Mouse (Mus musculus): ENCODE results near the gene Gm853. TPM values are rescaled to one million over a fixed set of nuclear protein-coding genes. Genes with fewer than 3 reads are reported as not detected.
"Not testable (repeated sequence)": the region's sequence is repeated elsewhere in the genome, so short reads cannot be mapped to it uniquely, and the experiment has no call there.

Gm853 gene
- polyA plus RNA-seq, 1 experiment from 2014 or later: 2.6 TPM

- Histone ChIP-seq H3K27ac (ENCODE audit: low read length) (no peak overlapping the region), H3K9me3 (ENCODE audit: low read length) (no peaks in the 10 kb centered on the region), H3K4me1 (ENCODE audit: insufficient read depth, low read length) (no peaks in the 10 kb centered on the region), H3K4me2 (replicated peaks; ENCODE audit: low read depth, low read length) (no peak overlapping the region), H3K27me3 (ENCODE audit: insufficient read depth, low read length) (0 out of 2 replicates have a peak, but pooled peaks cover 3% of the 10 kb centered on the region), H3K9ac (replicated peaks; ENCODE audit: low read length) (no peak overlapping the region), H3K36me3 (ENCODE audit: insufficient read depth, low read length) (0 out of 2 replicates have a peak, but pooled peaks cover 4% of the 10 kb centered on the region), H3K4me3 (ENCODE audit: low read length) (no peak overlapping the region)
- WGBS: 70% methylated on average over 8 of the region's 8 CpGs
- ATAC-seq (ENCODE audit: low FRiP score, low TSS enrichment): no peak
These were observed 30.4 kb upstream of the Gm853 start for GRCm38 (mm10) chr4:130252441-130253157.

- no peak overlapping the region for H3K4me2 ChIP-seq (replicated peaks; ENCODE audit: low read depth, low read length)
- H3K36me3 ChIP-seq (ENCODE audit: insufficient read depth, low read length): 0 out of 2 replicates have a peak, but pooled peaks cover 4% of the 10 kb centered on the region
- no peaks in the 10 kb centered on the region for H3K9me3 ChIP-seq (ENCODE audit: low read length)
- no peak overlapping the region for H3K4me3 ChIP-seq (ENCODE audit: low read length)
- H3K4me1 ChIP-seq (ENCODE audit: insufficient read depth, low read length): no peaks in the 10 kb centered on the region
- no peak overlapping the region for H3K9ac ChIP-seq (replicated peaks; ENCODE audit: low read length)
- 50% methylated on average over 3 of the region's 3 CpGs for WGBS
- no peak overlapping the region for H3K27ac ChIP-seq (ENCODE audit: low read length)
- no peak for ATAC-seq (ENCODE audit: low FRiP score, low TSS enrichment)
- H3K27me3 ChIP-seq (ENCODE audit: insufficient read depth, low read length): peaks cover 4% of the 10 kb centered on the region; the same call in 1 of the 2 replicates
These were observed 29.6 kb upstream of the Gm853 start for GRCm38 (mm10) chr4:130251763-130252162.

- Histone ChIP-seq H3K36me3 (ENCODE audit: insufficient read depth, low read length) (0 out of 2 replicates have a peak, but pooled peaks cover 4% of the 10 kb centered on the region), H3K4me3 (ENCODE audit: low read length) (no peak overlapping the region), H3K4me2 (replicated peaks; ENCODE audit: low read depth, low read length) (no peak overlapping the region), H3K9ac (replicated peaks; ENCODE audit: low read length) (no peak overlapping the region), H3K9me3 (ENCODE audit: low read length) (no peaks in the 10 kb centered on the region), H3K27me3 (ENCODE audit: insufficient read depth, low read length) (peaks cover 9% of the 10 kb centered on the region; the same call in 1 of the 2 replicates), H3K27ac (ENCODE audit: low read length) (no peak overlapping the region), H3K4me1 (ENCODE audit: insufficient read depth, low read length) (no peaks in the 10 kb centered on the region)
- WGBS: 29% methylated on average over 7 of the region's 7 CpGs
- no peak for ATAC-seq (ENCODE audit: low FRiP score, low TSS enrichment)
These were observed 29.0 kb upstream of the Gm853 start for GRCm38 (mm10) chr4:130251172-130251705.

GRCm38 (mm10) chr4:130248636-130249035 lies 26.4 kb upstream of the Gm853 start:
- ATAC-seq (ENCODE audit: low FRiP score, low TSS enrichment): no peak
- no peak overlapping the region for H3K4me3 ChIP-seq (ENCODE audit: low read length)
- WGBS: 67% methylated on average over 3 of the region's 3 CpGs

GRCm38 (mm10) chr4:130246132-130246531 lies 23.9 kb upstream of the Gm853 start:
- ATAC-seq (ENCODE audit: low FRiP score, low TSS enrichment): no peak
- no peak overlapping the region for H3K4me3 ChIP-seq (ENCODE audit: low read length)
- H3K4me1 ChIP-seq (ENCODE audit: insufficient read depth, low read length): no peaks in the 10 kb centered on the region
- H3K36me3 ChIP-seq (ENCODE audit: insufficient read depth, low read length): no peaks in the 10 kb centered on the region
- no peak overlapping the region for H3K27ac ChIP-seq (ENCODE audit: low read length)
- no peaks in the 10 kb centered on the region for H3K9me3 ChIP-seq (ENCODE audit: low read length)
- peaks cover 20% of the 10 kb centered on the region for H3K27me3 ChIP-seq (ENCODE audit: insufficient read depth, low read length)
- 0% methylated on average over 6 of the region's 6 CpGs for WGBS
- H3K4me2 ChIP-seq (replicated peaks; ENCODE audit: low read depth, low read length): no peak overlapping the region
- H3K9ac ChIP-seq (replicated peaks; ENCODE audit: low read length): no peak overlapping the region

More at GRCm38 (mm10) chr4:130248636-130249035, 26.4 kb upstream of the Gm853 start:
- H3K9me3 ChIP-seq (ENCODE audit: low read length): no peaks in the 10 kb centered on the region
- peaks cover 20% of the 10 kb centered on the region for H3K27me3 ChIP-seq (ENCODE audit: insufficient read depth, low read length)
- H3K4me1 ChIP-seq (ENCODE audit: insufficient read depth, low read length): no peaks in the 10 kb centered on the region
- H3K27ac ChIP-seq (ENCODE audit: low read length): no peak overlapping the region
- H3K4me2 ChIP-seq (replicated peaks; ENCODE audit: low read depth, low read length): no peak overlapping the region
- no peak overlapping the region for H3K9ac ChIP-seq (replicated peaks; ENCODE audit: low read length)
- H3K36me3 ChIP-seq (ENCODE audit: insufficient read depth, low read length): no peaks in the 10 kb centered on the region

- Histone ChIP-seq H3K9me3 (ENCODE audit: low read length) (no peaks in the 10 kb centered on the region), H3K27ac (ENCODE audit: low read length) (no peak overlapping the region), H3K9ac (replicated peaks; ENCODE audit: low read length) (no peak overlapping the region), H3K4me3 (ENCODE audit: low read length) (no peak overlapping the region), H3K27me3 (ENCODE audit: insufficient read depth, low read length) (peaks cover 20% of the 10 kb centered on the region), H3K4me1 (ENCODE audit: insufficient read depth, low read length) (no peaks in the 10 kb centered on the region), H3K36me3 (ENCODE audit: insufficient read depth, low read length) (no peaks in the 10 kb centered on the region), H3K4me2 (replicated peaks; ENCODE audit: low read depth, low read length) (no peak overlapping the region)
- WGBS: 78% methylated on average over 8 of the region's 8 CpGs
- no peak for ATAC-seq (ENCODE audit: low FRiP score, low TSS enrichment)
These were observed 22.5 kb upstream of the Gm853 start for GRCm38 (mm10) chr4:130244749-130245148.

- not testable (repeated sequence) for H3K4me3 ChIP-seq (ENCODE audit: low read length); ATAC-seq (ENCODE audit: low FRiP score, low TSS enrichment); H3K9me3 ChIP-seq (ENCODE audit: low read length); H3K27ac ChIP-seq (ENCODE audit: low read length); H3K36me3 ChIP-seq (ENCODE audit: insufficient read depth, low read length); H3K4me2 ChIP-seq (replicated peaks; ENCODE audit: low read depth, low read length); H3K9ac ChIP-seq (replicated peaks; ENCODE audit: low read length); H3K4me1 ChIP-seq (ENCODE audit: insufficient read depth, low read length)
- H3K27me3 ChIP-seq (ENCODE audit: insufficient read depth, low read length): peaks cover 16% of the 10 kb centered on the region
- WGBS: 70% methylated on average over 1 of the region's 1 CpGs
These were observed 21.4 kb upstream of the Gm853 start for GRCm38 (mm10) chr4:130243621-130244020.

GRCm38 (mm10) chr4:130242956-130243355 lies 20.8 kb upstream of the Gm853 start:
- Histone ChIP-seq H3K4me1 (ENCODE audit: insufficient read depth, low read length) (no peaks in the 10 kb centered on the region), H3K27me3 (ENCODE audit: insufficient read depth, low read length) (peaks cover 16% of the 10 kb centered on the region), H3K4me2 (replicated peaks; ENCODE audit: low read depth, low read length) (no peak overlapping the region), H3K9me3 (ENCODE audit: low read length) (no peaks in the 10 kb centered on the region), H3K27ac (ENCODE audit: low read length) (no peak overlapping the region), H3K4me3 (ENCODE audit: low read length) (no peak overlapping the region), H3K9ac (replicated peaks; ENCODE audit: low read length) (no peak overlapping the region), H3K36me3 (ENCODE audit: insufficient read depth, low read length) (no peaks in the 10 kb centered on the region)
- WGBS: 84% methylated on average over 5 of the region's 5 CpGs
- ATAC-seq (ENCODE audit: low FRiP score, low TSS enrichment): no peak

- Histone ChIP-seq H3K27me3 (ENCODE audit: insufficient read depth, low read length) (peaks cover 11% of the 10 kb centered on the region; the same call in 1 of the 2 replicates), H3K4me2 (replicated peaks; ENCODE audit: low read depth, low read length) (no peak overlapping the region), H3K9me3 (ENCODE audit: low read length) (no peaks in the 10 kb centered on the region), H3K9ac (replicated peaks; ENCODE audit: low read length) (no peak overlapping the region), H3K36me3 (ENCODE audit: insufficient read depth, low read length) (no peaks in the 10 kb centered on the region), H3K4me1 (ENCODE audit: insufficient read depth, low read length) (no peaks in the 10 kb centered on the region), H3K27ac (ENCODE audit: low read length) (no peak overlapping the region), H3K4me3 (ENCODE audit: low read length) (no peak overlapping the region)
- ATAC-seq (ENCODE audit: low FRiP score, low TSS enrichment): no peak
- 40% methylated on average over 5 of the region's 5 CpGs for WGBS
These were observed 18.5 kb upstream of the Gm853 start for GRCm38 (mm10) chr4:130240695-130241094.

GRCm38 (mm10) chr4:130237607-130238006 lies 15.4 kb upstream of the Gm853 start:
- Histone ChIP-seq H3K9ac (replicated peaks; ENCODE audit: low read length) (no peak overlapping the region), H3K4me3 (ENCODE audit: low read length) (no peak overlapping the region), H3K4me2 (replicated peaks; ENCODE audit: low read depth, low read length) (no peak overlapping the region), H3K27ac (ENCODE audit: low read length) (no peak overlapping the region), H3K4me1 (ENCODE audit: insufficient read depth, low read length) (no peaks in the 10 kb centered on the region), H3K27me3 (ENCODE audit: insufficient read depth, low read length) (no peaks in the 10 kb centered on the region), H3K36me3 (ENCODE audit: insufficient read depth, low read length) (no peaks in the 10 kb centered on the region), H3K9me3 (ENCODE audit: low read length) (no peaks in the 10 kb centered on the region)
- WGBS: 83% methylated on average over 4 of the region's 4 CpGs
- ATAC-seq (ENCODE audit: low FRiP score, low TSS enrichment): no peak

Measured in kidney, embryonic 16.5 days (tissue).